Mouse (Mus musculus): Measurements from ENCODE around the gene Popdc3.

DNA sequence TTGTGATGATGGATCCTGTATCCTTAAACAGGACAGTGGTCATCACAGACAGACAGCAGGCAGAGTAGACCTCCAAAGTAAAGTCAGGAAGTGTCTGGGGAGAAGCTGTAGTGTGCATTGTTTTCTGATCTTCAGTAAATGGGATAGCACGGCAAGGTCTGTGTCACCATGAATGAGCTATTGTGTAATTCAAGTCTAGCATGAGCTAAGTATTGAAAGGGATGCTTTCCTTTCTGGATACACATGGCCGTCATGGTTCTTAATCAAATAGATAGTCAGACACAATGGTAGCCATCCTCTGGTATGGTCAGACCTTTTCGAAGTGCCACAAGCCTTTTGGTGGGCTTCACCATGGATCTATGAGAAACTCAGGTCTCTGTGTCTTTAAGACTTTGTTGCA, 142.4 kb downstream of the Popdc3 start:
- TF ChIP-seq CTCF (conservative IDR thresholded peaks at IDR 0.05; ENCODE audit: low read length) (no peak), POU5F1 (IDR thresholded peaks at IDR 0.05; ENCODE audit: borderline replicate concordance, low read length) (no peak)

Data from E14TG2a.4 (cell line).